Mouse (Mus musculus): Measurements from ENCODE around the gene Amd1. TPM values are rescaled to one million over a fixed set of nuclear protein-coding genes. Genes with fewer than 3 reads are reported as not detected.

The Amd1 gene
- polyA plus RNA-seq, 1 experiment = 114 TPM

GRCm38 (mm10) chr10:40275991-40276390, 26.0 kb downstream of the Amd1 start:
- TF ChIP-seq POLR2A (IDR thresholded peaks at IDR 0.05; ENCODE audit: borderline replicate concordance, insufficient read depth, low read length) (no peak), CTCF (IDR thresholded peaks at IDR 0.05; ENCODE audit: borderline replicate concordance, insufficient read depth, low read depth, low read length) (no peak)
- no peaks in the 10 kb centered on the region for H3K4me1 ChIP-seq (ENCODE audit: control insufficient read depth, insufficient read depth, low read length)
- no peaks in the 10 kb centered on the region for H3K27me3 ChIP-seq (ENCODE audit: control insufficient read depth, insufficient read depth, low read length)
- DNase-seq = no peak
- H3K4me3 ChIP-seq (replicated peaks; ENCODE audit: insufficient read depth, low read depth, low read length) = no peak overlapping the region
- no peak overlapping the region for H3K27ac ChIP-seq (ENCODE audit: insufficient read depth, low read length)
- WGBS = 75% methylated on average over 7 of the region's 7 CpGs

DNA sequence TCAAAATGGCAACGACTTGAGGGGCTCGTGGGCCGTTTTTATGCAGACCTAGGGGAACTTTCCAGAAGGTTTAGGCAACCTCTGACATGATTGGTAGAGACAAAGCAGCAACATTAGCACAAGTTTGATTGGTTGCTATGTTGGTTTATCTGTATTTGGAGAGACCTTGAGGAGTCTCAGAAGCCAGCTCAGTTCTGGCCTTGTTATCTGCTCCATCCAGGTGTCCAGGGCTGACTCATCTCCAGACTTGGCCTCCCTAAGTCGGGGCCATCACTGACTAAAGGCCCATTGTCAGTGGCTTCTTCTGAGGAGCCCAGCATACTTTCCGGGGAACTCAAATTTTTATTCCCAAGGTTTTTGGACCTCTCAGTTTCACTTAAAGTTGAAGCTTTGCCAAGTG, 28.0 kb downstream of the Amd1 start:
- WGBS = 78% methylated on average over 5 of the region's 5 CpGs
- no peaks in the 10 kb centered on the region for H3K4me1 ChIP-seq (ENCODE audit: control insufficient read depth, insufficient read depth, low read length)
- no peak for DNase-seq
- no peak overlapping the region for H3K27ac ChIP-seq (ENCODE audit: insufficient read depth, low read length)
- TF ChIP-seq POLR2A (IDR thresholded peaks at IDR 0.05; ENCODE audit: borderline replicate concordance, insufficient read depth, low read length) (no peak), CTCF (IDR thresholded peaks at IDR 0.05; ENCODE audit: borderline replicate concordance, insufficient read depth, low read depth, low read length) (no peak)
- H3K4me3 ChIP-seq (replicated peaks; ENCODE audit: insufficient read depth, low read depth, low read length) = no peak overlapping the region
- H3K27me3 ChIP-seq (ENCODE audit: control insufficient read depth, insufficient read depth, low read length) = no peaks in the 10 kb centered on the region

DNA sequence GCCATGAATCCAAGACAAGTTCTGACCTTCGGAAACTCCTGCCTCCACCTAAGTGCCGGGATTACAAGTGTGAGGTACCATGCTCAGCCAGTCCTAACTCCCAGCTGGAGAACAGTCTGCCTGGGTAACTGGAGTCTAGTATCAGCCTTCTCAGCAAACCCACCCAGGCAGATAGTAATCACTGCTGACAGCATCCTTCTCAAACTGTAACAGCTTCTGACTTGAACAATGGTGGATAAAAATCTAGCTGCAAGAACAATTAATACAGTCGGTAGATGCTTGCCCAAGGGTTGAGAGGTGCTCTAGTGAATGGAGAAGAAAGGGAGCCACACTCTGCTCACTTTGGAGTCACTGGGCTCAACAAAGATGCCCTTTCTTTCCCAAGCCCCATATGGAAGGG, 30.8 kb downstream of the Amd1 start:
- no peak for TF ChIP-seq POLR2A (IDR thresholded peaks at IDR 0.05; ENCODE audit: borderline replicate concordance, insufficient read depth, low read length)
- TF ChIP-seq CTCF (IDR thresholded peaks at IDR 0.05; ENCODE audit: borderline replicate concordance, insufficient read depth, low read depth, low read length) = no peak

DNA sequence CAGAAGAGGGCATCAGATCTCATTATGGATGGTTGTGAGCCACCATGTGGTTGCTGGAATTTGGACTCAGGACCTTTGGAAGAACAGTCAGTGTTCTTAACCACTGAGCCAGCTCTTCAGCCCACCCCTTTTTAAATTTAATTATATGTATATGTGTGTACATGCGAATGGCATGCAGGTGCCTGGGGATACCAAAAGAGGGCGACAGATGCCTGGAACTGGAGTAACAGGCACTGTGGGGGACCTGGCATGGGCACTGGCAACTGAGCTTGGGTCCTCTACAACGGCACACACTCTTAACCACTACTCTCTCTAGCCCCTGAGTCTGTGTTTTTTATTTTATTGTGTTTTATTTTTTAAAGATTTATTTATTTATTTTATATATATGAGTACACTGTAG, 37.1 kb downstream of the Amd1 start:
- 75% methylated on average over 3 of the region's 3 CpGs for WGBS

More for the DNA sequence above, 30.8 kb downstream of the Amd1 start:
- no peak overlapping the region for H3K27ac ChIP-seq (ENCODE audit: insufficient read depth, low read length)
- H3K4me1 ChIP-seq (ENCODE audit: control insufficient read depth, insufficient read depth, low read length) = no peaks in the 10 kb centered on the region
- WGBS = 66% methylated on average over 3 of the region's 3 CpGs
- no peaks in the 10 kb centered on the region for H3K27me3 ChIP-seq (ENCODE audit: control insufficient read depth, insufficient read depth, low read length)
- DNase-seq = no peak
- H3K4me3 ChIP-seq (replicated peaks; ENCODE audit: insufficient read depth, low read depth, low read length) = no peak overlapping the region

DNA sequence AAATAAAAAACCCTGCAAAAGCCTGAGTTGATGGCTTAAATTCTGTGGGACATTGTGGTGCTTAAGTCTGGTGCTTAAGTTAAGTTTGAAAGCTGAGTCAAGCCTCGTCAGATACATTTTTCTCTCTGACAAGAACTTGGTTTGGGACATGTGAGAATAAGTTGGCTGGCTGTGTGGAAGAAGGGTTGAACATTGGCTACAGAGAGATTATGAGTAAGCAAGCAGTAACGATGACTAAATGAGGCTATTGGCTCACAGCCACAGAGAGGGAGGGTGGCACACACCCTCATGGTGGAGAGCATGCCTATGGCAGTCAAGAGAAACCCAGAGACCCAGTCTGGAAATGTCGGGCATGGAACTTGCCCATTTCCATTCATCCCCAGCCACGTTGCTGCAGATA, 38.3 kb downstream of the Amd1 start:
- no peaks in the 10 kb centered on the region for H3K27me3 ChIP-seq (ENCODE audit: control insufficient read depth, insufficient read depth, low read length)
- TF ChIP-seq CTCF (IDR thresholded peaks at IDR 0.05; ENCODE audit: borderline replicate concordance, insufficient read depth, low read depth, low read length) = no peak
- no peak for TF ChIP-seq POLR2A (IDR thresholded peaks at IDR 0.05; ENCODE audit: borderline replicate concordance, insufficient read depth, low read length)
- DNase-seq = no peak

More for the DNA sequence above, 37.1 kb downstream of the Amd1 start:
- TF ChIP-seq CTCF (IDR thresholded peaks at IDR 0.05; ENCODE audit: borderline replicate concordance, insufficient read depth, low read depth, low read length) (no peak), POLR2A (IDR thresholded peaks at IDR 0.05; ENCODE audit: borderline replicate concordance, insufficient read depth, low read length) (no peak)
- no peak overlapping the region for H3K27ac ChIP-seq (ENCODE audit: insufficient read depth, low read length)
- DNase-seq = no peak
- no peaks in the 10 kb centered on the region for H3K27me3 ChIP-seq (ENCODE audit: control insufficient read depth, insufficient read depth, low read length)
- no peak overlapping the region for H3K4me3 ChIP-seq (replicated peaks; ENCODE audit: insufficient read depth, low read depth, low read length)
- H3K4me1 ChIP-seq (ENCODE audit: control insufficient read depth, insufficient read depth, low read length) = no peaks in the 10 kb centered on the region

GRCm38 (mm10) chr10:40262200-40262599, 39.8 kb downstream of the Amd1 start:
- no peak for TF ChIP-seq CTCF (IDR thresholded peaks at IDR 0.05; ENCODE audit: borderline replicate concordance, insufficient read depth, low read depth, low read length)
- TF ChIP-seq POLR2A (IDR thresholded peaks at IDR 0.05; ENCODE audit: borderline replicate concordance, insufficient read depth, low read length) = no peak
- Histone ChIP-seq H3K27me3 (ENCODE audit: control insufficient read depth, insufficient read depth, low read length) (no peaks in the 10 kb centered on the region), H3K4me3 (replicated peaks; ENCODE audit: insufficient read depth, low read depth, low read length) (no peak overlapping the region), H3K4me1 (ENCODE audit: control insufficient read depth, insufficient read depth, low read length) (no peaks in the 10 kb centered on the region), H3K27ac (ENCODE audit: insufficient read depth, low read length) (no peak overlapping the region)
- 56% methylated on average over 6 of the region's 6 CpGs for WGBS
- no peak for DNase-seq

More for the DNA sequence above, 38.3 kb downstream of the Amd1 start:
- 59% methylated on average over 4 of the region's 4 CpGs for WGBS
- H3K4me3 ChIP-seq (replicated peaks; ENCODE audit: insufficient read depth, low read depth, low read length) = no peak overlapping the region
- no peak overlapping the region for H3K27ac ChIP-seq (ENCODE audit: insufficient read depth, low read length)
- H3K4me1 ChIP-seq (ENCODE audit: control insufficient read depth, insufficient read depth, low read length) = no peaks in the 10 kb centered on the region

DNA sequence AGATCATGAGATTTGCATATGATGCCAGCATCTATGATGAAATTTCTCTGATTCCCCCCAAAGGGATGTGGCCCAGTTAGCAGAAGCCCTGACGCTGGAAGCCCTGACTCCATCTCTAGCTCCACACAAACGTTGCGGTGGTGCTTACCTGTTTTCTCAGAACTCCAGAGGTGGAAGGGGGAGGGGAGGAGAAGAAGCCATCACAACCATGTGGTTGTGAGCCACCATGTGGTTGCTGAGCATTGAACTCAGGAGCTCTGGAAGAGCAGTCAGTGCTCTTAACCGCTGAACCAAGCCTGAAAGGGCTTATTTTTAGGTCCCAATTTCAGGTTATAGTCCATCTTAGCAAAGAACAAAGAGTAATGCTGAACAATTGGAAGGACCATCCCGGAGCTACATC, 41.7 kb downstream of the Amd1 start:
- 71% methylated on average over 5 of the region's 5 CpGs for WGBS
- DNase-seq = no peak
- Histone ChIP-seq H3K27me3 (ENCODE audit: control insufficient read depth, insufficient read depth, low read length) (no peaks in the 10 kb centered on the region), H3K4me1 (ENCODE audit: control insufficient read depth, insufficient read depth, low read length) (peaks cover 4% of the 10 kb centered on the region), H3K4me3 (replicated peaks; ENCODE audit: insufficient read depth, low read depth, low read length) (no peak overlapping the region), H3K27ac (ENCODE audit: insufficient read depth, low read length) (no peak overlapping the region)
- TF ChIP-seq CTCF (IDR thresholded peaks at IDR 0.05; ENCODE audit: borderline replicate concordance, insufficient read depth, low read depth, low read length) (no peak), POLR2A (IDR thresholded peaks at IDR 0.05; ENCODE audit: borderline replicate concordance, insufficient read depth, low read length) (no peak)

- Histone ChIP-seq H3K27me3 (ENCODE audit: control insufficient read depth, insufficient read depth, low read length) (no peaks in the 10 kb centered on the region), H3K4me3 (replicated peaks; ENCODE audit: insufficient read depth, low read depth, low read length) (no peak overlapping the region), H3K27ac (ENCODE audit: insufficient read depth, low read length) (no peak overlapping the region), H3K4me1 (ENCODE audit: control insufficient read depth, insufficient read depth, low read length) (peaks cover 4% of the 10 kb centered on the region)
- TF ChIP-seq CTCF (IDR thresholded peaks at IDR 0.05; ENCODE audit: borderline replicate concordance, insufficient read depth, low read depth, low read length) (no peak), POLR2A (IDR thresholded peaks at IDR 0.05; ENCODE audit: borderline replicate concordance, insufficient read depth, low read length) (no peak)
- WGBS = 24% methylated on average over 8 of the region's 8 CpGs
- no peak for DNase-seq
These were observed 42.4 kb downstream of the Amd1 start for GRCm38 (mm10) chr10:40259542-40259941.

Measured in cerebellum, adult 2 months (tissue).